Mouse (Mus musculus) liver, adult 2 months (tissue): Measurements from ENCODE around the gene Rsph9. TPM values are rescaled to one million over a fixed set of nuclear protein-coding genes. Genes with fewer than 3 reads are reported as not detected.

ENCODE experiments used
- DNase-seq: peaks from one replicate; pipeline ENCODE4 v3.0.0-alpha.2; 2011; ENCODE audit warnings: low read depth, low spot score; ENCODE audit errors: extremely low read depth
- H3K27ac ChIP-seq: fragments of 200-500 bp; replicated peaks from 2 replicates; pipeline ENCODE4 v1.5.1; 2012; ENCODE audit warnings: low read depth, mild to moderate bottlenecking, control low read depth, inconsistent platforms, low read length; ENCODE audit not compliant: insufficient read depth
- H3K27me3 ChIP-seq: fragments of 200-500 bp; 2 replicates; pipeline ENCODE4 v1.6.1; 2012; ENCODE audit warnings: mild to moderate bottlenecking, moderate library complexity, low read length, inconsistent platforms; ENCODE audit not compliant: control insufficient read depth, insufficient read depth
- H3K36me3 ChIP-seq: fragments of 200-500 bp; 2 replicates; pipeline ENCODE4 v1.6.1; 2012; ENCODE audit warnings: low read length, inconsistent platforms; ENCODE audit not compliant: control insufficient read depth, insufficient read depth
- H3K4me1 ChIP-seq: fragments of 200-500 bp; 2 replicates; pipeline ENCODE4 v1.6.1; 2011; ENCODE audit warnings: low read length; ENCODE audit not compliant: control insufficient read depth, insufficient read depth
- H3K4me3 ChIP-seq: fragments of 200-500 bp; 2 replicates; pipeline ENCODE4 v1.5.1; 2011; ENCODE audit warnings: low read depth, mild to moderate bottlenecking, control low read depth, low read length, moderate library complexity; ENCODE audit not compliant: insufficient read depth
- H3K79me2 ChIP-seq: fragments of 200-500 bp; 2 replicates; pipeline ENCODE4 v1.6.1; 2012; ENCODE audit warnings: inconsistent platforms, mild to moderate bottlenecking, low read length, moderate library complexity; ENCODE audit not compliant: control insufficient read depth, insufficient read depth
- H3K9ac ChIP-seq: fragments of 200-500 bp; 2 replicates; pipeline ENCODE4 v1.6.1; 2012; ENCODE audit warnings: low read depth, mild to moderate bottlenecking, control low read depth, inconsistent platforms, low read length
- CTCF ChIP-seq: fragments of 200-500 bp; IDR thresholded peaks from 2 replicates; pipeline ENCODE4 v1.5.1; 2011; ENCODE audit warnings: low read depth, low read length, control low read depth
- POLR2A ChIP-seq: fragments of 200-500 bp; IDR thresholded peaks from 2 replicates; pipeline ENCODE4 v1.6.1; 2011; ENCODE audit warnings: low read length, control low read depth; ENCODE audit not compliant: insufficient read depth; ENCODE audit errors: extremely low read depth
- WGBS: fragments of 180-500 bp; shearing (Covaris S2); methylation state at CpG from one replicate; pipeline ENCODE4 v1.1.7; 2018; 5-methylcytosine and 5-hydroxymethylcytosine counted together
- polyA plus RNA-seq: library from polyadenylated mRNA; depleted of rRNA; stranded (reverse); fragments of >200 nt; gene quantifications from 2 replicates; pipeline ENCODE4 v1.2.3, GENCODE M21; 2012
- total RNA-seq: library from RNA; depleted of rRNA; stranded (reverse); fragments of >200 nt; gene quantifications from 2 replicates; pipeline ENCODE4 v1.2.3, GENCODE M21; 2014

Rsph9 gene
- total and polyA plus RNA-seq, 2 experiments = 0.83 to 0.93 TPM

- no peak for DNase-seq
- TF ChIP-seq POLR2A (no peak), CTCF (no peak)
- Histone ChIP-seq H3K27ac (no peak overlapping the region), H3K79me2 (peaks cover 4% of the 10 kb centered on the region; the same call in 1 of the 2 replicates), H3K4me1 (no peaks in the 10 kb centered on the region), H3K36me3 (peaks cover 5% of the 10 kb centered on the region; the same call in 1 of the 2 replicates), H3K9ac (no peak overlapping the region), H3K27me3 (no peaks in the 10 kb centered on the region), H3K4me3 (no peak overlapping the region)
- WGBS = 85% methylated on average over 13 of the region's 13 CpGs
Observed at GRCm38 (mm10) chr17:46117623-46118422, 26.2 kb downstream of the Rsph9 start.

- WGBS = 59% methylated on average over 3 of the region's 3 CpGs
- H3K27me3 ChIP-seq = no peaks in the 10 kb centered on the region
- peaks cover 5% of the 10 kb centered on the region; the same call in 1 of the 2 replicates for H3K36me3 ChIP-seq
- no peak overlapping the region for H3K27ac ChIP-seq
- DNase-seq = no peak
- no peak for TF ChIP-seq CTCF
- TF ChIP-seq POLR2A = no peak
- no peaks in the 10 kb centered on the region for H3K4me1 ChIP-seq
- H3K79me2 ChIP-seq = peaks cover 8% of the 10 kb centered on the region; the same call in 1 of the 2 replicates
- no peak overlapping the region for H3K9ac ChIP-seq
- H3K4me3 ChIP-seq = no peak overlapping the region
Observed at GRCm38 (mm10) chr17:46116881-46117280, 27.1 kb downstream of the Rsph9 start.

GRCm38 (mm10) chr17:46116138-46116537, 27.9 kb downstream of the Rsph9 start:
- WGBS = 92% methylated on average over 11 of the region's 11 CpGs
- H3K27me3 ChIP-seq = no peaks in the 10 kb centered on the region
- H3K36me3 ChIP-seq = peaks cover 5% of the 10 kb centered on the region; the same call in 1 of the 2 replicates
- H3K4me3 ChIP-seq = no peak overlapping the region
- H3K27ac ChIP-seq = no peak overlapping the region
- no peak for DNase-seq
- no peak overlapping the region for H3K9ac ChIP-seq
- TF ChIP-seq CTCF (no peak), POLR2A (no peak)
- peaks cover 8% of the 10 kb centered on the region; the same call in 1 of the 2 replicates for H3K79me2 ChIP-seq
- no peaks in the 10 kb centered on the region for H3K4me1 ChIP-seq

GRCm38 (mm10) chr17:46115489-46115888, 28.5 kb downstream of the Rsph9 start:
- WGBS = 14% methylated on average over 2 of the region's 2 CpGs
- no peak for DNase-seq
- Histone ChIP-seq H3K9ac (no peak overlapping the region), H3K4me3 (no peak overlapping the region), H3K27ac (no peak overlapping the region), H3K27me3 (no peaks in the 10 kb centered on the region), H3K79me2 (peaks cover 8% of the 10 kb centered on the region; the same call in 1 of the 2 replicates), H3K4me1 (no peaks in the 10 kb centered on the region), H3K36me3 (peaks cover 5% of the 10 kb centered on the region; the same call in 1 of the 2 replicates)
- no peak for TF ChIP-seq CTCF
- no peak for TF ChIP-seq POLR2A

GRCm38 (mm10) chr17:46110402-46111289, 33.4 kb downstream of the Rsph9 start, which contains the start of gene Mrps18a:
Mrps18a (plus strand) TSS chr17:46110986.
- Histone ChIP-seq H3K79me2 (peaks cover 5% of the 10 kb centered on the region; the same call in 1 of the 2 replicates), H3K36me3 (no peaks in the 10 kb centered on the region), H3K27ac (peak within 1 kb of the TSS; percentile 60; the same call in 1 of the 2 replicates), H3K4me1 (no peaks in the 10 kb centered on the region), H3K27me3 (no peaks in the 10 kb centered on the region), H3K9ac (peak within 1 kb of the TSS; percentile 93), H3K4me3 (peak within 1 kb of the TSS; percentile 96)
- WGBS = 6% methylated on average over 38 of the region's 38 CpGs
- TF ChIP-seq POLR2A = peak; percentile 79
- no peak for TF ChIP-seq CTCF
- peak; percentile 72 for DNase-seq
